Mouse (Mus musculus): ENCODE results near the gene Slc43a1. TPM values are rescaled to one million over a fixed set of nuclear protein-coding genes. Genes with fewer than 3 reads are reported as not detected.

Slc43a1 gene
- polyA plus RNA-seq, 1 experiment from 2014 or later: 10.2 TPM

GRCm38 (mm10) chr2:84851130-84852040 lies 12.7 kb downstream of the Slc43a1 start:
- H3K27ac ChIP-seq (replicated peaks): no peak overlapping the region
- H3K4me3 ChIP-seq: no peak overlapping the region
- H3K9me3 ChIP-seq: no peaks in the 10 kb centered on the region
- H3K36me3 ChIP-seq: no peaks in the 10 kb centered on the region; the same call in 1 of the 2 replicates
- peak overlapping the region; percentile 1; the same call in 1 of the 2 replicates for H3K4me2 ChIP-seq (replicated peaks)
- H3K9ac ChIP-seq (replicated peaks): no peak overlapping the region
- 28% methylated on average over 23 of the region's 23 CpGs for WGBS
- no peaks in the 10 kb centered on the region for H3K27me3 ChIP-seq
- H3K4me1 ChIP-seq: peaks cover 6% of the 10 kb centered on the region; the same call in 1 of the 2 replicates
- no peak for ATAC-seq (ENCODE audit: low FRiP score, low read depth)

- 78% methylated on average over 2 of the region's 2 CpGs for WGBS
- Histone ChIP-seq H3K9me3 (no peaks in the 10 kb centered on the region), H3K4me2 (replicated peaks) (no peak overlapping the region), H3K4me1 (peaks cover 6% of the 10 kb centered on the region; the same call in 1 of the 2 replicates), H3K4me3 (no peak overlapping the region), H3K27me3 (no peaks in the 10 kb centered on the region), H3K36me3 (0 out of 2 replicates have a peak, but pooled peaks cover 4% of the 10 kb centered on the region), H3K27ac (replicated peaks) (no peak overlapping the region), H3K9ac (replicated peaks) (no peak overlapping the region)
- peak; percentile 72; the same call in 1 of the 2 replicates for ATAC-seq (ENCODE audit: low FRiP score, low read depth)
Observed at GRCm38 (mm10) chr2:84855732-84856131, 17.1 kb downstream of the Slc43a1 start.

GRCm38 (mm10) chr2:84858551-84858950 lies 19.9 kb downstream of the Slc43a1 start:
- H3K36me3 ChIP-seq: 0 out of 2 replicates have a peak, but pooled peaks cover 4% of the 10 kb centered on the region
- no peaks in the 10 kb centered on the region for H3K27me3 ChIP-seq
- 75% methylated on average over 1 of the region's 1 CpGs for WGBS
- ATAC-seq (ENCODE audit: low FRiP score, low read depth): no peak
- no peak overlapping the region for H3K4me3 ChIP-seq
- H3K9me3 ChIP-seq: no peaks in the 10 kb centered on the region
- H3K27ac ChIP-seq (replicated peaks): no peak overlapping the region
- H3K9ac ChIP-seq (replicated peaks): no peak overlapping the region
- no peak overlapping the region for H3K4me2 ChIP-seq (replicated peaks)
- no peaks in the 10 kb centered on the region for H3K4me1 ChIP-seq

GRCm38 (mm10) chr2:84859991-84860780 lies 21.5 kb downstream of the Slc43a1 start:
- Histone ChIP-seq H3K9me3 (no peaks in the 10 kb centered on the region), H3K27ac (replicated peaks) (no peak overlapping the region), H3K27me3 (peaks cover 5% of the 10 kb centered on the region), H3K4me3 (no peak overlapping the region), H3K9ac (replicated peaks) (no peak overlapping the region), H3K36me3 (0 out of 2 replicates have a peak, but pooled peaks cover 4% of the 10 kb centered on the region), H3K4me2 (replicated peaks) (no peak overlapping the region), H3K4me1 (no peaks in the 10 kb centered on the region)
- ATAC-seq (ENCODE audit: low FRiP score, low read depth): no peak
- WGBS: 89% methylated on average over 7 of the region's 7 CpGs

- Histone ChIP-seq H3K36me3 (0 out of 2 replicates have a peak, but pooled peaks cover 4% of the 10 kb centered on the region), H3K27ac (replicated peaks) (no peak overlapping the region), H3K27me3 (peaks cover 16% of the 10 kb centered on the region), H3K4me3 (no peak overlapping the region), H3K4me1 (peaks cover 11% of the 10 kb centered on the region), H3K9me3 (no peaks in the 10 kb centered on the region), H3K4me2 (replicated peaks) (no peak overlapping the region), H3K9ac (replicated peaks) (no peak overlapping the region)
- WGBS: 83% methylated on average over 3 of the region's 3 CpGs
- no peak for ATAC-seq (ENCODE audit: low FRiP score, low read depth)
Observed at GRCm38 (mm10) chr2:84861430-84861829, 22.8 kb downstream of the Slc43a1 start.

- Histone ChIP-seq H3K9me3 (no peaks in the 10 kb centered on the region), H3K4me1 (peaks cover 14% of the 10 kb centered on the region), H3K4me3 (no peak overlapping the region), H3K27ac (replicated peaks) (no peak overlapping the region), H3K4me2 (replicated peaks) (no peak overlapping the region), H3K9ac (replicated peaks) (no peak overlapping the region), H3K36me3 (0 out of 2 replicates have a peak, but pooled peaks cover 4% of the 10 kb centered on the region), H3K27me3 (peaks cover 25% of the 10 kb centered on the region)
- no peak for ATAC-seq (ENCODE audit: low FRiP score, low read depth)
- WGBS: 98% methylated on average over 3 of the region's 3 CpGs
Observed at GRCm38 (mm10) chr2:84862231-84862630, 23.6 kb downstream of the Slc43a1 start.

- peak overlapping the region; percentile 81 for H3K4me2 ChIP-seq (replicated peaks)
- peaks cover 14% of the 10 kb centered on the region for H3K4me1 ChIP-seq
- H3K27ac ChIP-seq (replicated peaks): no peak overlapping the region
- peak overlapping the region; percentile 40 for H3K4me3 ChIP-seq
- no peaks in the 10 kb centered on the region for H3K36me3 ChIP-seq
- H3K9ac ChIP-seq (replicated peaks): peak overlapping the region; percentile 53
- peak; percentile 73 for ATAC-seq (ENCODE audit: low FRiP score, low read depth)
- peaks cover 61% of the 10 kb centered on the region for H3K27me3 ChIP-seq
- under 1% methylated on average over 47 of the region's 47 CpGs for whole genome bisulfite sequencing
- no peaks in the 10 kb centered on the region for H3K9me3 ChIP-seq
Observed at GRCm38 (mm10) chr2:84865616-84866571, 27.2 kb downstream of the Slc43a1 start.

- H3K4me3 ChIP-seq: no peak overlapping the region
- no peak overlapping the region for H3K9ac ChIP-seq (replicated peaks)
- no peak overlapping the region for H3K4me2 ChIP-seq (replicated peaks)
- H3K4me1 ChIP-seq: peaks cover 24% of the 10 kb centered on the region
- peaks cover 88% of the 10 kb centered on the region for H3K27me3 ChIP-seq
- ATAC-seq (ENCODE audit: low FRiP score, low read depth): no peak
- no peaks in the 10 kb centered on the region for H3K9me3 ChIP-seq
- 4% methylated on average over 5 of the region's 5 CpGs for WGBS
- H3K27ac ChIP-seq (replicated peaks): no peak overlapping the region
- H3K36me3 ChIP-seq: no peaks in the 10 kb centered on the region
Observed at GRCm38 (mm10) chr2:84868521-84868943, 29.9 kb downstream of the Slc43a1 start.

- 75% methylated on average over 2 of the region's 2 CpGs for WGBS
- Histone ChIP-seq H3K4me2 (replicated peaks) (no peak overlapping the region), H3K4me3 (no peak overlapping the region), H3K9ac (replicated peaks) (no peak overlapping the region), H3K36me3 (no peaks in the 10 kb centered on the region), H3K27ac (replicated peaks) (no peak overlapping the region), H3K4me1 (peaks cover 24% of the 10 kb centered on the region), H3K27me3 (peaks cover 92% of the 10 kb centered on the region), H3K9me3 (no peaks in the 10 kb centered on the region)
- ATAC-seq (ENCODE audit: low FRiP score, low read depth): no peak
Observed at GRCm38 (mm10) chr2:84868977-84869376, 30.3 kb downstream of the Slc43a1 start.

- H3K9me3 ChIP-seq: no peaks in the 10 kb centered on the region
- no peak overlapping the region for H3K4me3 ChIP-seq
- 65% methylated on average over 4 of the region's 4 CpGs for WGBS
- no peak overlapping the region for H3K27ac ChIP-seq (replicated peaks)
- ATAC-seq (ENCODE audit: low FRiP score, low read depth): no peak
- H3K36me3 ChIP-seq: no peaks in the 10 kb centered on the region
- peaks cover 99% of the 10 kb centered on the region for H3K27me3 ChIP-seq
- H3K9ac ChIP-seq (replicated peaks): no peak overlapping the region
- H3K4me2 ChIP-seq (replicated peaks): no peak overlapping the region
- H3K4me1 ChIP-seq: peaks cover 24% of the 10 kb centered on the region
Observed at GRCm38 (mm10) chr2:84870623-84871160, 32.0 kb downstream of the Slc43a1 start.
